Mouse (Mus musculus) forebrain, embryonic 16.5 days (tissue): ENCODE results near the gene Pecam1. TPM values are rescaled to one million over a fixed set of nuclear protein-coding genes. Genes with fewer than 3 reads are reported as not detected.
"Not testable (repeated sequence)": the region's sequence is repeated elsewhere in the genome, so short reads cannot be mapped to it uniquely, and the experiment has no call there.

ENCODE experiments used
- ATAC-seq: fragments of 200-750 bp; cut with Nextera tagmentation; 2 replicates; pipeline ENCODE4 v1.8.0; 2017; ENCODE audit warnings: mild to moderate bottlenecking, moderate library complexity
- H3K27ac ChIP-seq: fragments of 300-500 bp; sonication (generic); 2 replicates; pipeline ENCODE4 v1.5.1; 2014; ENCODE audit warnings: low read length, control low read depth
- H3K27me3 ChIP-seq: fragments of 300-500 bp; sonication (generic); replicated peaks from 2 replicates; pipeline ENCODE4 v1.6.1; 2014; ENCODE audit warnings: low read length; ENCODE audit not compliant: control insufficient read depth, insufficient read depth
- H3K36me3 ChIP-seq: fragments of 300-500 bp; sonication (generic); 2 replicates; pipeline ENCODE4 v1.6.1; 2014; ENCODE audit not compliant: control insufficient read depth, insufficient read depth
- H3K4me1 ChIP-seq: fragments of 300-500 bp; sonication (generic); replicated peaks from 2 replicates; pipeline ENCODE4 v1.6.1; 2014; ENCODE audit warnings: low read length; ENCODE audit not compliant: control insufficient read depth, insufficient read depth
- H3K4me2 ChIP-seq: fragments of 300-500 bp; sonication (generic); 2 replicates; pipeline ENCODE4 v1.6.1; 2014; ENCODE audit warnings: mild to moderate bottlenecking, low read length, control low read depth
- H3K4me3 ChIP-seq: fragments of 300-500 bp; sonication (generic); replicated peaks from 2 replicates; pipeline ENCODE4 v1.5.1; 2014; ENCODE audit warnings: mild to moderate bottlenecking, low read length, control low read depth
- H3K9ac ChIP-seq: fragments of 300-500 bp; sonication (generic); replicated peaks from 2 replicates; pipeline ENCODE4 v1.6.1; 2014; ENCODE audit warnings: low read depth, low read length, control low read depth
- H3K9me3 ChIP-seq: fragments of 300-500 bp; sonication (generic); 2 replicates; pipeline ENCODE4 v1.6.1; 2016; ENCODE audit warnings: low read length; ENCODE audit not compliant: control insufficient read depth
- WGBS: fragments of 180-500 bp; shearing (Covaris S2); extraction: QIAGEN DNeasy Blood & Tissue Kit; methylation state at CpG from one replicate; pipeline ENCODE4 v1.1.7; 2014; 5-methylcytosine and 5-hydroxymethylcytosine counted together
- polyA plus RNA-seq: library from polyadenylated mRNA; unstranded; fragments of >200 nt; fragmentation: Nextera tagmentation; extraction: Ambion mirVana; gene quantifications from 2 replicates; pipeline ENCODE4 v1.2.1, GENCODE M21; 2015

Pecam1 gene
- polyA plus RNA-seq, 1 experiment from 2014 or later, result 14.7 TPM

- Histone ChIP-seq H3K27ac (no peak overlapping the region), H3K4me2 (no peak overlapping the region), H3K27me3 (no peaks in the 10 kb centered on the region), H3K4me1 (no peaks in the 10 kb centered on the region), H3K9ac (no peak overlapping the region), H3K4me3 (no peak overlapping the region), H3K9me3 (no peaks in the 10 kb centered on the region), H3K36me3 (no peaks in the 10 kb centered on the region)
- no peak for ATAC-seq
- 93% methylated on average over 3 of the region's 3 CpGs for WGBS
Measured at GRCm38 (mm10) chr11:106759028-106759427, 8.6 kb upstream of the Pecam1 start.

GRCm38 (mm10) chr11:106755583-106755982 is 5.2 kb upstream of the Pecam1 start:
- no peak overlapping the region for H3K9ac ChIP-seq
- no peak overlapping the region for H3K4me2 ChIP-seq
- H3K27me3 ChIP-seq, result no peaks in the 10 kb centered on the region
- H3K4me3 ChIP-seq, result no peak overlapping the region
- no peaks in the 10 kb centered on the region for H3K36me3 ChIP-seq
- WGBS, result 13% methylated on average over 5 of the region's 5 CpGs
- no peak for ATAC-seq
- H3K9me3 ChIP-seq, result no peaks in the 10 kb centered on the region
- H3K27ac ChIP-seq, result no peak overlapping the region
- H3K4me1 ChIP-seq, result no peaks in the 10 kb centered on the region

GRCm38 (mm10) chr11:106753314-106753713 is 2.9 kb upstream of the Pecam1 start:
- H3K4me3 ChIP-seq, result no peak overlapping the region
- H3K9ac ChIP-seq, result no peak overlapping the region
- H3K4me1 ChIP-seq, result no peaks in the 10 kb centered on the region
- H3K27me3 ChIP-seq, result no peaks in the 10 kb centered on the region
- H3K36me3 ChIP-seq, result no peaks in the 10 kb centered on the region
- ATAC-seq, result no peak
- no peak overlapping the region for H3K4me2 ChIP-seq
- WGBS, result 91% methylated on average over 6 of the region's 6 CpGs
- no peaks in the 10 kb centered on the region for H3K9me3 ChIP-seq
- H3K27ac ChIP-seq, result no peak overlapping the region

- 89% methylated on average over 7 of the region's 7 CpGs for WGBS
- Histone ChIP-seq H3K4me2 (no peak overlapping the region), H3K9me3 (no peaks in the 10 kb centered on the region), H3K27ac (no peak overlapping the region), H3K27me3 (no peaks in the 10 kb centered on the region), H3K4me3 (no peak overlapping the region), H3K4me1 (no peaks in the 10 kb centered on the region), H3K36me3 (no peaks in the 10 kb centered on the region), H3K9ac (no peak overlapping the region)
- no peak for ATAC-seq
Measured at GRCm38 (mm10) chr11:106752103-106752502, 1.7 kb upstream of the Pecam1 start.

- no peak within 1 kb of the TSS for H3K4me3 ChIP-seq
- 89% methylated on average over 17 of the region's 17 CpGs for WGBS
- H3K9me3 ChIP-seq, result no peaks in the 10 kb centered on the region
- H3K27me3 ChIP-seq, result no peaks in the 10 kb centered on the region
- no peaks in the 10 kb centered on the region for H3K4me1 ChIP-seq
- no peak within 1 kb of the TSS for H3K27ac ChIP-seq
- H3K4me2 ChIP-seq, result no peak within 1 kb of the TSS
- no peak for ATAC-seq
- H3K9ac ChIP-seq, result no peak within 1 kb of the TSS
- H3K36me3 ChIP-seq, result no peaks in the 10 kb centered on the region
Measured at GRCm38 (mm10) chr11:106751039-106752018, 901 bp upstream of the Pecam1 start, which contains the start of gene Milr1. Gene Milr1, plus strand, starts transcription at chr11:106751226.

- H3K27me3 ChIP-seq, H3K4me1 ChIP-seq, H3K36me3 ChIP-seq, H3K27ac ChIP-seq, H3K4me2 ChIP-seq, H3K9me3 ChIP-seq, H3K9ac ChIP-seq, ATAC-seq, H3K4me3 ChIP-seq: not testable (repeated sequence)
- WGBS, result 96% methylated on average over 7 of the region's 7 CpGs
Measured at GRCm38 (mm10) chr11:106749557-106750120, 789 bp downstream of the Pecam1 start.

- Histone ChIP-seq H3K9ac (no peak overlapping the region), H3K4me1 (peaks cover 3% of the 10 kb centered on the region), H3K4me3 (no peak overlapping the region), H3K9me3 (no peaks in the 10 kb centered on the region), H3K4me2 (no peak overlapping the region), H3K27me3 (no peaks in the 10 kb centered on the region), H3K36me3 (no peaks in the 10 kb centered on the region), H3K27ac (no peak overlapping the region)
- 93% methylated on average over 5 of the region's 5 CpGs for WGBS
- no peak for ATAC-seq
Measured at GRCm38 (mm10) chr11:106744949-106745348, 5.5 kb downstream of the Pecam1 start.

- H3K4me3 ChIP-seq, result no peak overlapping the region
- H3K9ac ChIP-seq, result no peak overlapping the region
- H3K27ac ChIP-seq, result no peak overlapping the region
- no peaks in the 10 kb centered on the region for H3K9me3 ChIP-seq
- H3K4me1 ChIP-seq, result peaks cover 8% of the 10 kb centered on the region
- no peaks in the 10 kb centered on the region for H3K27me3 ChIP-seq
- H3K4me2 ChIP-seq, result no peak overlapping the region
- ATAC-seq, result no peak
- no peaks in the 10 kb centered on the region for H3K36me3 ChIP-seq
- WGBS, result 47% methylated on average over 6 of the region's 6 CpGs
Measured at GRCm38 (mm10) chr11:106742388-106742841, 8.0 kb downstream of the Pecam1 start.

GRCm38 (mm10) chr11:106741826-106742225 is 8.6 kb downstream of the Pecam1 start:
- WGBS, result 91% methylated on average over 3 of the region's 3 CpGs
- Histone ChIP-seq H3K36me3 (no peaks in the 10 kb centered on the region), H3K4me3 (no peak overlapping the region), H3K27me3 (no peaks in the 10 kb centered on the region), H3K4me1 (peaks cover 14% of the 10 kb centered on the region), H3K9ac (no peak overlapping the region), H3K4me2 (no peak overlapping the region), H3K27ac (no peak overlapping the region), H3K9me3 (no peaks in the 10 kb centered on the region)
- ATAC-seq, result no peak
